17 mouse cellular contexts compared by ENCODE assay signal in genomic region chr1:100369415-100370113, GRCm38 (mm10).
A peak's percentile ranks its signal among the peaks of the same experiment; 100 is the strongest.
DNase-seq lines count a peak whose midpoint lies in the region; ATAC-seq and TF ChIP-seq lines count a peak whose summit lies in the region.
"Had no signal": no experiment of that assay in that cellular context is flagged by ENCODE, and none has a peak within 500 bp of the region (broad histone marks: within the 10 kb centered on the region; RNA-seq: fewer than 3 reads in every experiment).

No protein-coding gene starts in this region.

- no peaks in the 10 kb centered on the region for H3K36me3 ChIP-seq in forebrain, embryonic 12.5 days (replicated peaks)
- no peaks in the 10 kb centered on the region for H3K36me3 ChIP-seq in hindbrain, embryonic 16.5 days (ENCODE audit: control insufficient read depth, insufficient read depth, low read length)
- no peaks in the 10 kb centered on the region for H3K36me3 ChIP-seq in neural tube, embryonic 13.5 days
- H3K36me3 ChIP-seq in thymus, adult 2 months (ENCODE audit: control insufficient read depth, insufficient read depth, low read length), result no peaks in the 10 kb centered on the region
- H3K36me3 ChIP-seq: embryonic facial prominence, embryonic 15.5 days; limb, embryonic 13.5 days had no signal

- WGBS in forebrain, embryonic 12.5 days, result 44% methylated on average over 5 of the region's 5 CpGs
- WGBS in hindbrain, embryonic 16.5 days, result 55% methylated on average over 5 of the region's 5 CpGs
- 56% methylated on average over 5 of the region's 5 CpGs for WGBS in neural tube, embryonic 13.5 days
- WGBS in thymus, adult 2 months, result 79% methylated on average over 5 of the region's 5 CpGs

- H3K27me3 ChIP-seq in forebrain, embryonic 12.5 days, result no peaks in the 10 kb centered on the region
- no peaks in the 10 kb centered on the region for H3K27me3 ChIP-seq in hindbrain, embryonic 16.5 days (replicated peaks; ENCODE audit: control insufficient read depth, insufficient read depth, low read length)
- no peaks in the 10 kb centered on the region for H3K27me3 ChIP-seq in neural tube, embryonic 13.5 days
- H3K27me3 ChIP-seq in thymus, adult 2 months (ENCODE audit: control insufficient read depth, insufficient read depth, low read length), result no peaks in the 10 kb centered on the region
- H3K27me3 ChIP-seq: embryonic facial prominence, embryonic 15.5 days; limb, embryonic 13.5 days had no signal

- no peak for TF ChIP-seq POLR2A in thymus, adult 2 months (IDR thresholded peaks at IDR 0.05; ENCODE audit: control insufficient read depth, extremely low read depth, insufficient read depth, low read length, poor library complexity)

- 0 out of 2 replicates have a peak overlapping the region, but pooled peaks have one; percentile 46 for H3K27ac ChIP-seq in forebrain, embryonic 12.5 days
- H3K27ac ChIP-seq in hindbrain, embryonic 16.5 days (ENCODE audit: low read depth, low read length), result peak overlapping the region; percentile 64
- H3K27ac ChIP-seq in neural tube, embryonic 13.5 days (replicated peaks), result no peak overlapping the region; the same call in 1 of the 2 replicates
- H3K27ac ChIP-seq in thymus, adult 2 months (ENCODE audit: control insufficient read depth, insufficient read depth, low read length), result no peak overlapping the region
- H3K27ac ChIP-seq: embryonic facial prominence, embryonic 15.5 days; limb, embryonic 13.5 days had no signal

- DNase-seq in layer of hippocampus, adult 9-11 months, result peak; percentile 11
- DNase-seq in layer of hippocampus, adult 9-10 months (ENCODE audit: low spot score), result no peak
- no peak for DNase-seq in kidney, postnatal 25 days
- DNase-seq in thymus, adult 2 months, result no peak
- DNase-seq: adrenal gland, postnatal 10 days; cerebellum, postnatal 25 days; heart, adult 11 months; kidney, postnatal 10 days; right cerebral cortex, postnatal 4 days; thymus, postnatal 14 days had no signal

- H3K4me2 ChIP-seq in forebrain, embryonic 12.5 days, result no peak overlapping the region
- H3K4me2 ChIP-seq in hindbrain, embryonic 16.5 days (ENCODE audit: low read length), result no peak overlapping the region
- H3K4me2 ChIP-seq in neural tube, embryonic 13.5 days, result peak overlapping the region; percentile 13; the same call in 1 of the 2 replicates
- H3K4me2 ChIP-seq: embryonic facial prominence, embryonic 15.5 days; limb, embryonic 13.5 days had no signal

- H3K4me3 ChIP-seq in forebrain, embryonic 12.5 days (replicated peaks), result no peak overlapping the region
- no peak overlapping the region; the same call in 1 of the 2 replicates for H3K4me3 ChIP-seq in hindbrain, embryonic 16.5 days (ENCODE audit: low read length)
- no peak overlapping the region for H3K4me3 ChIP-seq in neural tube, embryonic 13.5 days
- H3K4me3 ChIP-seq in thymus, adult 2 months (ENCODE audit: control insufficient read depth, insufficient read depth, low read length), result no peak overlapping the region
- H3K4me3 ChIP-seq: embryonic facial prominence, embryonic 15.5 days; limb, embryonic 13.5 days had no signal

- peak; percentile 84 for ATAC-seq in forebrain, embryonic 12.5 days (ENCODE audit: low FRiP score)
- peak; percentile 93 for ATAC-seq in hindbrain, embryonic 16.5 days
- peak; percentile 80 for ATAC-seq in neural tube, embryonic 13.5 days (ENCODE audit: low read depth)
- ATAC-seq in inflammation-experienced regulatory T-cells, adult 6 months, result no peak
- ATAC-seq: intestine, embryonic 16.5 days had no signal

- no peak overlapping the region for H3K9ac ChIP-seq in forebrain, embryonic 12.5 days
- H3K9ac ChIP-seq in hindbrain, embryonic 16.5 days (ENCODE audit: low read depth, low read length), result no peak overlapping the region
- no peak overlapping the region for H3K9ac ChIP-seq in neural tube, embryonic 13.5 days
- H3K9ac ChIP-seq: embryonic facial prominence, embryonic 15.5 days; limb, embryonic 13.5 days had no signal

- no peak for TF ChIP-seq CTCF in thymus, adult 2 months (IDR thresholded peaks at IDR 0.05; ENCODE audit: borderline replicate concordance, control insufficient read depth, extremely low read depth, insufficient read depth, low read length, poor library complexity)

- no peaks in the 10 kb centered on the region for H3K9me3 ChIP-seq in forebrain, embryonic 12.5 days
- H3K9me3 ChIP-seq in hindbrain, embryonic 16.5 days (ENCODE audit: control insufficient read depth, low read length), result no peaks in the 10 kb centered on the region
- H3K9me3 ChIP-seq in neural tube, embryonic 13.5 days, result no peaks in the 10 kb centered on the region
- H3K9me3 ChIP-seq: embryonic facial prominence, embryonic 15.5 days; limb, embryonic 13.5 days had no signal

- H3K4me1 ChIP-seq in forebrain, embryonic 12.5 days, result peaks cover 8% of the 10 kb centered on the region; the same call in 1 of the 2 replicates
- H3K4me1 ChIP-seq in hindbrain, embryonic 16.5 days (ENCODE audit: control insufficient read depth, insufficient read depth, low read depth, low read length), result no peaks in the 10 kb centered on the region
- peaks cover 9% of the 10 kb centered on the region; the same call in 1 of the 2 replicates for H3K4me1 ChIP-seq in neural tube, embryonic 13.5 days (replicated peaks)
- no peaks in the 10 kb centered on the region for H3K4me1 ChIP-seq in thymus, adult 2 months (replicated peaks; ENCODE audit: control insufficient read depth, insufficient read depth, low read length)
- H3K4me1 ChIP-seq: embryonic facial prominence, embryonic 15.5 days; limb, embryonic 13.5 days had no signal

Comparison
In these comparisons a context has a peak if more than half of its experiments do, and no peak if none do; other contexts are left out.
1. H3K27ac ChIP-seq: peak in forebrain, embryonic 12.5 days (single experiment) and hindbrain, embryonic 16.5 days (single experiment); none in neural tube, embryonic 13.5 days (single experiment) and thymus, adult 2 months (single experiment).